Mouse (Mus musculus) olfactory bulb, adult 2 months (tissue): ENCODE data around the gene Fstl4.

ENCODE experiments used
- CTCF ChIP-seq: fragments of 200-500 bp; IDR thresholded peaks from 2 replicates; pipeline ENCODE4 v1.5.1; 2012; ENCODE audit warnings: low read depth, mild to moderate bottlenecking, low read length, moderate library complexity; ENCODE audit not compliant: insufficient read depth
- POLR2A ChIP-seq: fragments of 200-500 bp; IDR thresholded peaks from 2 replicates; pipeline ENCODE4 v1.6.1; 2012; ENCODE audit warnings: mild to moderate bottlenecking, low read depth, low read length, moderate library complexity; ENCODE audit not compliant: insufficient read depth

DNA sequence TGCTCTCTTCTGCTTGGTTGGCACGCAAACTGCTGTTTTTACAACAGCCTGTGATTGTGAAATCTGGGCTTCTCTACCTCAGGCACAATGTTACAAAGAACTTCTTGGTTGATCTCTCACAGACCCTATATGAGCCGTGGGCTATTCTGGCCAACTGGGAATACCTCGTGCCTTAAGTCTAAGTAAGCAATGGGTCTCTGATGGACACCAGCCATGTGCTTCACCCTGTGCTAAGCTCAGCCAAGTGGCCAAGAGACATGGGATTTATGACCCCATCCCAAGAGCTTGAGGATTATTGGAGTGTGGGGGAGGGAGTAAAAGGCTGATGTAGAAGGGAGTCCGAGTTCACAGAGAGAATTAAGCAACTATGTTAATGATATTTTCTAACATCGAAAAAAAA is 18.0 kb downstream of the Fstl4 start:
- TF ChIP-seq POLR2A (no peak), CTCF (no peak)
